Mouse (Mus musculus): ENCODE results near the gene Serping1. TPM values are rescaled to one million over a fixed set of nuclear protein-coding genes. Genes with fewer than 3 reads are reported as not detected.

Gene Serping1
- total RNA-seq, 2 experiments from 2014 or later = 58.8 to 72.1 TPM

- no peak for DNase-seq
- intact Hi-C loops (cut with DNase I) = no loop called here
Measured at GRCm38 (mm10) chr2:84788316-84788715, 13.1 kb upstream of the Serping1 start.

GRCm38 (mm10) chr2:84783840-84784566, 8.8 kb upstream of the Serping1 start:
- peak in 1 of 2 experiments; percentile 45 for DNase-seq
- intact Hi-C loops (cut with DNase I) = no loop called here

GRCm38 (mm10) chr2:84783315-84783714, 8.1 kb upstream of the Serping1 start:
- no peak for DNase-seq
- intact Hi-C loops (cut with DNase I) = no loop called here

GRCm38 (mm10) chr2:84779210-84779609, 4.0 kb upstream of the Serping1 start:
- intact Hi-C loops (cut with DNase I) = no loop called here

GRCm38 (mm10) chr2:84777706-84778105, 2.5 kb upstream of the Serping1 start:
- intact Hi-C loops (cut with DNase I) = no loop called here
- DNase-seq = no peak

More at GRCm38 (mm10) chr2:84779210-84779609, 4.0 kb upstream of the Serping1 start:
- DNase-seq = no peak

- DNase-seq = peak; percentile 37 to 47
- intact Hi-C loops (cut with DNase I) = no loop called here
Measured at GRCm38 (mm10) chr2:84775665-84776064, 421 bp upstream of the Serping1 start.

- intact Hi-C loops (cut with DNase I) = loop anchor here (5.0 kb wide), 1 partner anchor 43 kb away; no protein-coding TSS in a partner anchor
- peak; percentile 79 to 80 for DNase-seq
Measured at GRCm38 (mm10) chr2:84774751-84775150, 493 bp downstream of the Serping1 start.

GRCm38 (mm10) chr2:84773195-84773594, 2.0 kb downstream of the Serping1 start:
- no peak for DNase-seq
- intact Hi-C loops (cut with DNase I) = loop anchor here (5.0 kb wide), 1 partner anchor 44 kb away; no protein-coding TSS in a partner anchor

- intact Hi-C loops (cut with DNase I) = loop anchor here (5.0 kb wide), 1 partner anchor 45 kb away; no protein-coding TSS in a partner anchor
- no peak for DNase-seq
Measured at GRCm38 (mm10) chr2:84772454-84772853, 2.8 kb downstream of the Serping1 start.

- intact Hi-C loops (cut with DNase I) = loop anchor here (5.0 kb wide), 1 partner anchor 47 kb away; no protein-coding TSS in a partner anchor
- DNase-seq = peak; percentile 42 to 55
Measured at GRCm38 (mm10) chr2:84770501-84770900, 4.7 kb downstream of the Serping1 start.

- intact Hi-C loops (cut with DNase I) = no loop called here
- DNase-seq = no peak
Measured at GRCm38 (mm10) chr2:84762818-84763217, 12.4 kb downstream of the Serping1 start.

GRCm38 (mm10) chr2:84762295-84762694, 12.9 kb downstream of the Serping1 start:
- intact Hi-C loops (cut with DNase I) = no loop called here

GRCm38 (mm10) chr2:84761840-84762239, 13.4 kb downstream of the Serping1 start:
- intact Hi-C loops (cut with DNase I) = no loop called here
- no peak for DNase-seq

More at GRCm38 (mm10) chr2:84762295-84762694, 12.9 kb downstream of the Serping1 start:
- no peak for DNase-seq

- intact Hi-C loops (cut with DNase I) = no loop called here
- DNase-seq = no peak
Measured at GRCm38 (mm10) chr2:84761309-84761708, 13.9 kb downstream of the Serping1 start.

GRCm38 (mm10) chr2:84760777-84761176, 14.5 kb downstream of the Serping1 start:
- no peak for DNase-seq
- intact Hi-C loops (cut with DNase I) = no loop called here

- peak in 1 of 2 experiments; percentile 62 for DNase-seq
- intact Hi-C loops (cut with DNase I) = no loop called here
Measured at GRCm38 (mm10) chr2:84758542-84759127, 16.6 kb downstream of the Serping1 start.

- intact Hi-C loops (cut with DNase I) = loop anchor here (2.0 kb wide), 1 partner anchor 16 kb away; no protein-coding TSS in a partner anchor
Measured at GRCm38 (mm10) chr2:84757026-84757682, 18.1 kb downstream of the Serping1 start.

GRCm38 (mm10) chr2:84756245-84756644, 19.0 kb downstream of the Serping1 start:
- intact Hi-C loops (cut with DNase I) = loop anchor here (2.0 kb wide), 1 partner anchor 15 kb away; no protein-coding TSS in a partner anchor
- no peak for DNase-seq

More at GRCm38 (mm10) chr2:84757026-84757682, 18.1 kb downstream of the Serping1 start:
- no peak for DNase-seq

- peak; percentile 44 to 47 for DNase-seq
- intact Hi-C loops (cut with DNase I) = no loop called here
Measured at GRCm38 (mm10) chr2:84750115-84750514, 25.1 kb downstream of the Serping1 start.

GRCm38 (mm10) chr2:84744126-84744525, 31.1 kb downstream of the Serping1 start:
- intact Hi-C loops (cut with DNase I) = loop anchor here (5.0 kb wide), 1 partner anchor 53 kb away; the partner anchor contains the start of gene Ube2l6
- no peak for DNase-seq

GRCm38 (mm10) chr2:84743561-84743960, 31.7 kb downstream of the Serping1 start, which contains the start of gene Gm19426:
Gene Gm19426 (minus strand): TSS chr2:84743655.
- intact Hi-C loops (cut with DNase I) = loop anchor here (5.0 kb wide), 1 partner anchor 54 kb away; the partner anchor contains the start of gene Ube2l6
- DNase-seq = peak; percentile 61 to 78

Data from heart, postnatal 14 days (tissue).